Mouse (Mus musculus): Measurements from ENCODE around the gene Ldb1. TPM values are rescaled to one million over a fixed set of nuclear protein-coding genes. Genes with fewer than 3 reads are reported as not detected.
A peak's percentile ranks its signal among the peaks of the same experiment; 100 is the strongest.

Ldb1 gene
- total RNA-seq, 2 experiments from 2014 or later: 53.0 to 59.4 TPM

- DNase-seq (ENCODE audit: low spot score in 2 of 2): peak in 1 of 2 experiments; percentile 44
Observed at GRCm38 (mm10) chr19:46045696-46046311, 790 bp upstream of the Ldb1 start.

- no peak for DNase-seq (ENCODE audit: low spot score in 2 of 2)
Observed at GRCm38 (mm10) chr19:46044271-46044992, 582 bp downstream of the Ldb1 start, which contains the start of gene Pprc1. Gene Pprc1, plus strand, starts transcription at chr19:46044886.

GRCm38 (mm10) chr19:46043380-46043779 is 1.6 kb downstream of the Ldb1 start:
- DNase-seq (ENCODE audit: low spot score in 2 of 2): no peak

- no peak for DNase-seq (ENCODE audit: low spot score in 2 of 2)
Observed at GRCm38 (mm10) chr19:46042476-46043011, 2.5 kb downstream of the Ldb1 start.

- DNase-seq (ENCODE audit: low spot score in 2 of 2): peak; percentile 77
Observed at GRCm38 (mm10) chr19:46041933-46042475, 3.0 kb downstream of the Ldb1 start.

GRCm38 (mm10) chr19:46041299-46041932 is 3.6 kb downstream of the Ldb1 start:
- DNase-seq (ENCODE audit: low spot score in 2 of 2): no peak

GRCm38 (mm10) chr19:46040149-46040902 is 4.7 kb downstream of the Ldb1 start:
- no peak for DNase-seq (ENCODE audit: low spot score in 2 of 2)

GRCm38 (mm10) chr19:46039478-46039877 is 5.5 kb downstream of the Ldb1 start:
- peak; percentile 87 for DNase-seq (ENCODE audit: low spot score in 2 of 2)

- no peak for DNase-seq (ENCODE audit: low spot score in 2 of 2)
Observed at GRCm38 (mm10) chr19:46038851-46039260, 6.2 kb downstream of the Ldb1 start.

- DNase-seq (ENCODE audit: low spot score in 2 of 2): no peak
Observed at GRCm38 (mm10) chr19:46037925-46038850, 6.8 kb downstream of the Ldb1 start.

- no peak for DNase-seq (ENCODE audit: low spot score in 2 of 2)
Observed at GRCm38 (mm10) chr19:46037243-46037924, 7.6 kb downstream of the Ldb1 start.

- no peak for DNase-seq (ENCODE audit: low spot score in 2 of 2)
Observed at GRCm38 (mm10) chr19:46036477-46037242, 8.4 kb downstream of the Ldb1 start.

GRCm38 (mm10) chr19:46035971-46036370 is 9.0 kb downstream of the Ldb1 start:
- no peak for DNase-seq (ENCODE audit: low spot score in 2 of 2)

- DNase-seq (ENCODE audit: low spot score in 2 of 2): no peak
Observed at GRCm38 (mm10) chr19:46033911-46034310, 11.1 kb downstream of the Ldb1 start.

- DNase-seq (ENCODE audit: low spot score in 2 of 2): no peak
Observed at GRCm38 (mm10) chr19:46032731-46033510, 12.1 kb downstream of the Ldb1 start.

GRCm38 (mm10) chr19:46031689-46032432 is 13.2 kb downstream of the Ldb1 start:
- DNase-seq (ENCODE audit: low spot score in 2 of 2): no peak
